Mouse (Mus musculus) fibroblast of lung, adult 2 months (primary cell): ENCODE measurements around the gene Dact2.

Experiments used
- DNase-seq: peaks from one replicate; pipeline ENCODE4 v3.0.0-alpha.2; 2011; ENCODE audit warnings: low read depth

Dact2 gene

GRCm38 (mm10) chr17:14174401-14174800, 29.7 kb downstream of the Dact2 start:
- no peak for DNase-seq

GRCm38 (mm10) chr17:14173459-14173858, 30.6 kb downstream of the Dact2 start:
- no peak for DNase-seq

- DNase-seq = peak; percentile 49
Measured at GRCm38 (mm10) chr17:14172731-14173130, 31.4 kb downstream of the Dact2 start.

- no peak for DNase-seq
Measured at GRCm38 (mm10) chr17:14172184-14172583, 31.9 kb downstream of the Dact2 start.

GRCm38 (mm10) chr17:14170961-14171479, 33.1 kb downstream of the Dact2 start:
- no peak for DNase-seq

GRCm38 (mm10) chr17:14169431-14169830, 34.7 kb downstream of the Dact2 start:
- no peak for DNase-seq

GRCm38 (mm10) chr17:14167594-14167993, 36.5 kb downstream of the Dact2 start:
- DNase-seq = no peak

GRCm38 (mm10) chr17:14166746-14167432, 37.2 kb downstream of the Dact2 start:
- DNase-seq = no peak

GRCm38 (mm10) chr17:14165934-14166610, 38.0 kb downstream of the Dact2 start:
- no peak for DNase-seq

GRCm38 (mm10) chr17:14165332-14165876, 38.7 kb downstream of the Dact2 start:
- DNase-seq = no peak

- no peak for DNase-seq
Measured at GRCm38 (mm10) chr17:14160846-14161245, 43.3 kb downstream of the Dact2 start.

- DNase-seq = no peak
Measured at GRCm38 (mm10) chr17:14157779-14158195, 46.3 kb downstream of the Dact2 start.
